Mouse (Mus musculus): ENCODE measurements around the gene Ampd3.
A peak's percentile ranks its signal among the peaks of the same experiment; 100 is the strongest.

Ampd3 gene

DNA sequence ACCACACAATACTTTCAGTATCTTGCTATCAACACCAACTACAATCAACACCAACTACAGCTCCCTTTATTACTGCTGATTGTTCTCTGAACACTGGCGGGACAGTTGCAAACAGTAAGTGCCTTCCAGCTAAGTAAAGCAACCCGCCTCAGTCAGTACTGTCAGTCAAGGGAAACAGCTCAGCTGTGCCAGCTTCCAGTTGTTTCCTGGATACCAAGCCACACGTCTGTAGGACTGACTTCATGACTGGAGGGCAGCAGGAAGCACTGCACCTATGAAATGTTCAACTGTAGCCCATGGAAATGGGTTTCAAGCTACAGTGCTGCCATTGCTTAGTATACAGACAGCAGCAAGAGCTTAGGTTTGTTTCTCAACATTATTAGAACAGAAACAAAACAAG, 66.5 kb downstream of the Ampd3 start:
- DNase-seq (ENCODE audit: low read depth) = peak; percentile 72

DNA sequence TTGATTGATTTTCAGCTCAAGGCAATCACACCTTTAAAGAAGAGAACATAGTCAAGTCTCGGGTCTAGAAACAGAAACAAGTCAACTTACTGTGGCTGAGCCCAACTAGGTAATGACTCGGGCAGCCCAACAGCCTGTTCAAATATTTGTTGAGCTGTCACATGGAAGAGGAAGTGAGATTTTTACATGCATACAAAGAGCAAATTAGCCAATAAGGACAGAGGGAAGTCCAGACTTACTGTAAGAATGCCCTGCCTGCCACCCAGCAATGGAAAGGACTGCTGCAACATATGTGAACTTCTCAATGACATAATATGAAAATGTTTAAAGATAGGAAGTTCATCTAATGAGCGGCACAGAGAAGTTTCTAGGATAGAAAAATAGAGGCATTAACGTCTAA, 72.3 kb downstream of the Ampd3 start:
- peak; percentile 74 for DNase-seq (ENCODE audit: low read depth)

DNA sequence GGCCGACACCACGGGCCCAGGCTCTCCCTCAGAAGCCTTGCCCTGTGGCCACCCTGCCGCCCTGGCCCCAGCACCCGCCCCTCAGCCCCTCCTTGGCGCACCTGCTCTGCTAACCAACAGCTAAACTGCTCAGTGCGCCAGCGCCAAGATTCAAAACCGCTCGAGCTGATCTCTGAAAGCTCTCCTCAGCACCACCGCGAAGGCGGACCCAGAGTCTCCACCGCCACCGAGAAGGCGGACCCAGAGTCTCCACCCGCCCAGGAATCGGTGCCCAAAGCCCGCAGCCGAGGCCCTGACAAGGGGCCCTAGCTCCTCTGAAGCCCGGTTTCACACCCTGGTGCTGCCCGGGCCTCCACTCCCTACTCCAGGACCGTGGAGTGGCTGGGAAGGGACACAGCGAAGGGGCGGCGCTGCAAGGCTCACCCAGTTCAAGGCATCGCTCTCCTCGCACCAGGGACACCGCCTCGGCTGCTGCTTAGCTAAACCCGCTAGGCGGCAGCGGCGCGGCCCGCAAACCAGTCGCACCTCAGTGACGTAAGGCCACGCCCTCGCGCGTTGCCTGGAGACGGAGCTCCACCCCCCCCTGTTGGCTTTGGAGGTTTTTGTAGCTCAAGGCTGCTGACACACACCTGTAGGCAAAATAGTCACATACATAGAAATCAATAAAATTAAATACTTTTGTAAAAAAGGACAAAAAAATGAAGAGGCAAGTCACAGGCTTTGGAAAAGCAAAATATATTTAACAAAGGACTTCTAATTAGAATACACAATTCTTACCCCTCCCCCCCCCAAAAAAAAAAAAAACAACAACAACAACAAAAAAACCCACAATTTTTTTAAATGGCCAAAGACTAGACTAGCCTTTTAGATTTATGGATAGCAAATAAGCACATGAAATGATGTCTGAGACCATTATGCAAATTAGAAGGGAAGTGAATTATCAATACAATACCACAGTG, 76.2 kb downstream of the Ampd3 start, which contains the start of gene Rnf141:
Gene Rnf141, minus strand, starts transcription at position 542 of the 959 bp plus-strand sequence.
- DNase-seq (ENCODE audit: low read depth) = peak; percentile 94

DNA sequence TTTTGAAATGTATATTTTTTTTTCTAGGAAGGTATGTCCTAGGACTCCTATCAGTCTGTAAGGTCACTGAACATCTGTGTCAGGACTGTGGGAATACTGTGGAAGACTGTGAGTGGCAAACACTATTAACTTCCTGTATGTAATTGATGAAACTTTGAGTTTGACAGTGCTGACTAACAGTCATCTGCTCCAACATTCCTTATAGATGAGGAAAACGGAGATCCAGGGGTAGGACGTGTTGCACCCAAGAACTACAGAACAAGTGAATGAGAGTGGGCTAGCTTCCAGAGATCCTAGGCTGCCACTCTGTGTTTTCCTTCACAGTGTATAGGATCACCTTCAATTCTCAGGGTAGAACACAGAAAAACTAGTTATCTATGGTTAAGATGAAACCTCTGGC, 79.3 kb downstream of the Ampd3 start:
- no peak for DNase-seq (ENCODE audit: low read depth)

DNA sequence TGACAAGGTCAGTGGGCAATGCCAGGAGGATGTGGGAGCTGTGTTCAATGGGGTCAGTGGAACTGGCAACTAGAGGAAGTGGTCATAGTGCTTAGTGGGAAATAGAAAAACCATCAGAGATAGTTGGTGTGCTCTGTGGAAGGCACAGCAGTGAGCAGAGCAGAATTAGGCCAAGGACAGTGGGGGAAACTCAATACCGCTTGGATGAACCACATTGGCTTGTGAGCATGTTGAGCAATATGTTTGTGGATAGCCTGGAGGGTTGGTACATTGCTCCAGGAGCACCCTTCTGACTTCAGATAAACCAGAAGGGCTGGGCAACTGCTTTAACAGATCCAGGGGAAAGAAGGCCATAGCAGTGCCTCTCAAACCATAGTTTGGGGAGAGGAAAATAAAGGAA, 80.4 kb downstream of the Ampd3 start:
- peak; percentile 84 for DNase-seq (ENCODE audit: low read depth)

DNA sequence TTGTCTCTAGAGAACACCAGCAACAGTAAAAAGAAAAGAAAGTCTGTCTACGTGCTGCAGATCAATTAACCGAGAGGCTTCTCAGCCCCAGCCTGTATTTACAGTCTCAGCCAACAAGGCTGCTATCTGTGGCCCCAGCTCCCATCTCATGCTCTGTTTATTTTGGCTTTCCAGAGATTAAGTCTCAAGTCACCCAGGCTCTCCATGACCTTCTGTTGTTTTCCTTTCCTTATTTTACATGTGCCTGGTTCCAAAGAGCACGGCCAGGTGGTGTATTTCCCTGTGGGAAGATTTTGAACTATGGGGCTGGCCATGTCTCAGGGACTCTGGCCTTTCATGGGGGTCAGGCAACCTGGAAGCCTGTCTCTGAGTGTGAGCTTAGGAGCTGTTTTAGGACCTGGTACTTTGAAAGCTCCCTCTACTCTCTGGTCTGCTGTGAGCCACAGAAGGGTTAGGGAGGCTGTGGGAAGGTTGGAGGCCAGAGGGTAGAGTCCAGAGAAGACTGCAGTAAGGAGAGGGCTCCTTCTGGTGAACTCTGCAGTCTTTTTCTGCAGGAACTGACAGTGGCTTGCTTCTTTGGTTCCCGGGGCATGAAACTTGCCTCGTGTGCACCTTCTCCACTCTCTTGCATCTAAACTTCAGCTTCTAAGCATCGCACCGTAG, 83.7 kb downstream of the Ampd3 start:
- DNase-seq (ENCODE audit: low read depth) = no peak

DNA sequence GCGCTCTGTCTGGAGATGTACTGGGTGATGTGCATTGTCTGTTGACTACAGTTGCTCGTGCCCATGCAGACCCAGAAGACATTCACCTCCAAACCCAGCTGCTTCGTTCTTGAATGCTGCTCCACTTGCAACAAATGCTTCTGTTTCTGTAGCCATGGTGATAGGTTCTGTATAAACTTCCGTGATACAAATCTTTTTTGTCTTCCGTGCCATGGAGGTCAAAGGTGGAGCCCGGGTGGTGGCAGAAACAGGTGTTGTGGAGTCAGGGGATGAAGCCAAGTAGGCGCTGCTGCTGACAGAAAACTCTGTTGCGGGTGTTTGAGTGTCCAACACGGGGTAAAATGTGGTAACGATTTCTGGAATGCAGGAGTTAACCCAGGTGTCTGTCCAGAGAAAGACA, 85.6 kb downstream of the Ampd3 start:
- no peak for DNase-seq (ENCODE audit: low read depth)

DNA sequence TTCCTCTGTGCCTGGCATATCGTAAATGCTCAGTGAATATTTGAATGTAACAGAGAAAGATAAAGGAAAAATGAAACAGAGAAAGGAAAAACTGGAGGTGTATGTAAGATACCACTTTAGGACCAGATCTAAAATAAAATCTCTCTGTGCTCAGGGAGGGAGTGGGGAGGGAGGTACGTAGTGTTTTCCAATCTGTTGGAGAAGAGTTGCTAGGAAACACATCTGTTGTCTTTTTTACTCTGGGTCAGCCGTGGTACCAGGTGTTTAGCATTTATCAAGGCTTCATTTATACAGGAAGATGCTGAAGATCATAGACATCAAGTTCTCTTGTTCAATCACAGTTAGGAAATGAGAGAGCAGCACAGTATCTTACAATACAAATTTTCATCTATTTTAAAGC, 86.5 kb downstream of the Ampd3 start:
- DNase-seq (ENCODE audit: low read depth) = no peak

DNA sequence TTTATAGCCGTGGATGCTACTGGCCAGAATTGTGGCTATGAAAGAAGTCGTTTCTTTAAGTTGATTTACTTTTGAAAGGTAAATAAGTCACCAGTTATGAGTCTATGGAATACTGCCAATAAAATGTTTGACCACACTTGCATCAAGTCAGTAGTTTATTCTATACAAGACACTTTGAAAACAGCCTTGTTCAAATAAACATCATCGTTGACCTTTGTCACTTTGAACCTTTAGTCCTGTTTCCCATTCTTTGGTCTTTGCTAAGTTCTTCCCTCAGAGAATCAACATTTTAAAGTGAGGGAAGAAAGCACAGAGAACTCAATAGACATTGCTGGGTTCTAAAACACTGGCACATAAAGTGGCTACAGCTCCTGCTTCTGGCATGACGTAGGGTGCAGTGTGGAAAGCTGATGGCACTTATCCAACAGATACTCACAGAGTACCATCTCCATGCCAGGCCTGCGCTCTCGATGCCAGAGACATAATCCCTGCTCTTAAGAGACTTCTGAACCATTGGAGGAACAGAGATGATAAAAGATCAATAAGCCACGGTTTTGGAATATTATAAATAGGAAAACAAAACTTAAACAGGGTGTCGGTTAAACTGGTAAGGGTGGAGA, 87.0 kb downstream of the Ampd3 start:
- no peak for DNase-seq (ENCODE audit: low read depth)

DNA sequence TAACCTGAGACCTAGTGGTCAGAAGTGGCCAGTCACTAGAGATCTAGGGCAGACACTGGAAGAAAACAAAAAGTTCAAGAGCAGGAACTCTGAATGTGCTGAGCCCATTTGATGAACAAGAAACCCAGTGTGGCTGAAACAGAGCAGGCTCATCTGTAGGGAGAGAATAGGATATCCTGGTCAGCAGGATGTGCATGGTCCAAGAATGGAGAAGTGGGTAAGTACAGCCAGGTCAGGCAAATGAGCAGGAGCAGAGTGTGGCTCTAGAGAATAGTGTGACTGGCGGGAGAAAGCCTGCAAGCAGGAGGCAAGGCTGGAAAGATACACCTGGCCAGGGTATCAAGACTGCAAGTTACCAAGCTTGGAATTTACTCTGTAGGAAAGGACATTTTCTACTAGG, 87.6 kb downstream of the Ampd3 start:
- DNase-seq (ENCODE audit: low read depth) = no peak

DNA sequence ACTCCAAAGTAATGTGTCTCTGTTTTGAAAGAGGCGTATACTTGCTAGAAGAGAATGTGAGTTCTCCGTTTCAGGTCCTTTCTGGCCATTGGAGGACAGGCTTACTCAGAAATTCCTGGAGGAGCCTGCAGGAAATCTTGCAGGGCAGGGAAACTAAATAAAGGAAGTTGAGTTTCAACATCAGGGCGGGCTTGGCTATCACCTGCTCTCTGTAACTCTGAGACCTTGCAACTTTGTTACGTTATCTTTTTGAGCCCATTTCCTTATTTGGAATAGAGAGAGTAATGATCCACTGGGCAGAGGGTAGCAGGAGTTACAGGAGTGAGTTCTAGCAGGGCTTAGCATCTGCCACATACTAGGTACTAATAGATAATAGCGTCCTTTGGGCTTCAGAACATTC, 92.1 kb downstream of the Ampd3 start:
- peak; percentile 31 for DNase-seq (ENCODE audit: low read depth)

All from 416B (cell line).